Mouse (Mus musculus): ENCODE measurements at regions not wholly inside any gene's neighbourhood (a gene's known extent, or its start where the extent isn't known, plus 50 kb on each side); places are given as distances from the start of the nearest gene placed in this dataset.

DNA sequence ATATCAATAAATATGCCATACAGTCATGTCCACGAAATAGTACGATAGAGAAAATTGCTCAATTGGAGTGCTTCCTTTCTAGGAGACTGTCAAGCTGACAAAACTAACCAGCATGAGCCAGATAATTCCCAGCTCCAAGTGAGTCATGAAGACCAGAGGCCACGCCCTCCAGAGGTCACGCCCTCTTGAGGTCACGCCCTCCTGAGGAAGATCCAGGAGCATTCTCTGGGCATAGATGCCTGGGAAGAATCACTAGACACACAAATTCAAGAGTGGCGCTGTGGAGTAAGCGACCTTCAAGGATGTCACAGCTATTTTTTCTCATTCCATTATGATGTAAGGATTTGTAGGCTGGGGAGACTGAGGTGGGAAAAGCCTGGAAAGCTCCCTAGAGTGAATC lies 76.5 kb downstream of the Pttg1 start:
- no peak overlapping the region for H3K27ac ChIP-seq (ENCODE audit: insufficient read depth, low read depth, low read length)
- WGBS = 65% methylated on average over 7 of the region's 7 CpGs
- no peak for TF ChIP-seq CTCF (IDR thresholded peaks at IDR 0.05; ENCODE audit: insufficient read depth, low read depth, low read length)
- TF ChIP-seq POLR2A (IDR thresholded peaks at IDR 0.05; ENCODE audit: insufficient read depth, low read depth, low read length) = no peak

DNA sequence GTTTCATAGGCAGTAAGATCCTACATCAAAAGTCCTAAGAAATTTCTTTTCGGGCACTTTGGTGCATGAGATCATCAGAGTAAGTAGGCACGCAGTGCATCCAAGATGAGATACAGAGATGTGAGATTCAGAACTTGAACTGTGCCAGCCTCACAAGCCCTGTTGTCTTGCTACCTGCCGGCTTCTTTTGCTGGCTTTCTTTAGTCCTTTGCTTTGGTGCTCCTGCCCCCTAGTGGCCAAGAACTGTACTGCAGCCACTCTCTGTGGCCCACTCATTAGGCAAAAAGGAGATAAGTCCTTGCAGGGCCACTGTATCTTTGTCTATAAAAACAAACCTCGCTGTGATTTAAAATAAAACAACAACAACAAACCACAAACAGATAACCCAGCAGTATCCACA lies 77.5 kb downstream of the Pttg1 start:
- Histone ChIP-seq H3K4me3 (ENCODE audit: insufficient read depth, low read depth, low read length) (no peak overlapping the region), H3K4me1 (ENCODE audit: control insufficient read depth, insufficient read depth, low read length) (peaks cover 8% of the 10 kb centered on the region; the same call in 1 of the 2 replicates), H3K27ac (ENCODE audit: insufficient read depth, low read depth, low read length) (no peak overlapping the region)
- 7% methylated on average over 4 of the region's 4 CpGs for WGBS
- TF ChIP-seq POLR2A (IDR thresholded peaks at IDR 0.05; ENCODE audit: insufficient read depth, low read depth, low read length) = no peak
- peak; percentile 63; the same call in 1 of the 2 replicates for TF ChIP-seq CTCF (IDR thresholded peaks at IDR 0.05; ENCODE audit: insufficient read depth, low read depth, low read length)

More for the DNA sequence above, 76.5 kb downstream of the Pttg1 start:
- Histone ChIP-seq H3K4me3 (ENCODE audit: insufficient read depth, low read depth, low read length) (no peak overlapping the region), H3K4me1 (ENCODE audit: control insufficient read depth, insufficient read depth, low read length) (peaks cover 5% of the 10 kb centered on the region; the same call in 1 of the 2 replicates)

GRCm38 (mm10) chr11:43346489-43346888 lies 79.6 kb downstream of the Pttg1 start:
- H3K27ac ChIP-seq (ENCODE audit: insufficient read depth, low read depth, low read length) = no peak overlapping the region
- 99% methylated on average over 9 of the region's 9 CpGs for WGBS
- H3K4me3 ChIP-seq (ENCODE audit: insufficient read depth, low read depth, low read length) = no peak overlapping the region
- TF ChIP-seq POLR2A (IDR thresholded peaks at IDR 0.05; ENCODE audit: insufficient read depth, low read depth, low read length) (no peak), CTCF (IDR thresholded peaks at IDR 0.05; ENCODE audit: insufficient read depth, low read depth, low read length) (no peak)
- peaks cover 8% of the 10 kb centered on the region; the same call in 1 of the 2 replicates for H3K4me1 ChIP-seq (ENCODE audit: control insufficient read depth, insufficient read depth, low read length)

DNA sequence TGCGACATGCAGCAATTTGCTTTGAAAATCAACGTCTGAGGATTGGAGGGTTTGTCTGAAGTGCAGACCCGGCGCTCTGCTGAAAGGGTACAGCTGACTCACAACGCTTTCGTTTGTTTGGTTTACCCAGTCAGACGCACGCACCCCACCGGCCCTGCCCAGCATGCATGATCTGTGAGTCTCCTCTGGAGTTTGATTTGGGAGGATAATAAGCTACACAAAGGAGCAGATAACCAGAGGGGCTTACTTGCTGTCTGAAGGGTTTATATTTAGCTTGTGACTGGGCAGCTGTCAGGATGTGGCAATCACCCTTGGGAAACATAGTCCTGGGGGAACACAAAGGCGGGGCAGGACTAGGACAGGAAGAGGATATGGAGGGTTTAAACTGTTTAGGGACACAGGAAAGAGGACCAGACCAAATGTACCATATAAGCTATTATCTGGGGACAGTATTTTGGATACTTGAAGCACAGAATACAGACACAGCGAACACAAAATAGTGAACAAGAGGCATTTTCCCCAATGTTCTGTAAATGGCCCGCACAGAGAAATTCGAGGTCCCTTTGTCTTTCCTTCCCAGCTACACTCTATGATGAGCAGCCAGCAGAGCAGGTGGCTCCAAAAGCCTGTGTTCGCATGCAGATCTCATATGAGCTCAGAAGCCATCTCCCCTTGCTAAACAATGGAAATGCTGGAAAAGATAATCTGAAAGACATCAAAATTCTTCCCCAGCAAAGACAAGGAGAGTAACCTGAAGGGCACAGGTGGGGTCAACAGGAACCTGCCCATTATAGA lies 81.1 kb downstream of the Pttg1 start:
- Histone ChIP-seq H3K4me3 (ENCODE audit: insufficient read depth, low read depth, low read length) (no peak overlapping the region), H3K27ac (ENCODE audit: insufficient read depth, low read depth, low read length) (peak overlapping the region; percentile 40; the same call in 1 of the 2 replicates), H3K4me1 (ENCODE audit: control insufficient read depth, insufficient read depth, low read length) (peaks cover 7% of the 10 kb centered on the region; the same call in 1 of the 2 replicates)
- WGBS = 33% methylated on average over 14 of the region's 14 CpGs
- TF ChIP-seq POLR2A (IDR thresholded peaks at IDR 0.05; ENCODE audit: insufficient read depth, low read depth, low read length) (no peak), CTCF (IDR thresholded peaks at IDR 0.05; ENCODE audit: insufficient read depth, low read depth, low read length) (no peak)

DNA sequence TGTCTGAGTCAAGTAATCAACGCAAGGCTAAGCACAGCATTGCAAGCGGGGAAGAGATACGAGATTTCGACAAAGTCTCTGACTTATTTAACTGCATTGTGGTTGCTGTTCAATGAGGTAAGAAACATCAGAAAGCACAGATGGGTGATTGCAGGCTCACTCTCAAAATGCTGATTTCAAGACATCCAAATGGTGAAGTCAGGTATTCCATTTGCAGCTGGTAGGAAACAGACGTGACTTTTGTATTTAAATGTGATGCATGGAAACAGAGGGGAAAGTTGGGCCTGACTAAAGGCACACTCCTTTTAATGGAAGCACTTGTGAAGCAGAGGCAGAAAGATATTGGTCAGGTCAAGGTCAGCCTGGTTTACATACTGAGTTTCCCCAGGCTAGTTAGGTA lies 82.5 kb downstream of the Pttg1 start:
- H3K4me3 ChIP-seq (ENCODE audit: insufficient read depth, low read depth, low read length) = no peak overlapping the region
- WGBS = 84% methylated on average over 5 of the region's 5 CpGs
- no peak for TF ChIP-seq CTCF (IDR thresholded peaks at IDR 0.05; ENCODE audit: insufficient read depth, low read depth, low read length)
- H3K27ac ChIP-seq (ENCODE audit: insufficient read depth, low read depth, low read length) = no peak overlapping the region
- H3K4me1 ChIP-seq (ENCODE audit: control insufficient read depth, insufficient read depth, low read length) = peaks cover 5% of the 10 kb centered on the region; the same call in 1 of the 2 replicates

DNA sequence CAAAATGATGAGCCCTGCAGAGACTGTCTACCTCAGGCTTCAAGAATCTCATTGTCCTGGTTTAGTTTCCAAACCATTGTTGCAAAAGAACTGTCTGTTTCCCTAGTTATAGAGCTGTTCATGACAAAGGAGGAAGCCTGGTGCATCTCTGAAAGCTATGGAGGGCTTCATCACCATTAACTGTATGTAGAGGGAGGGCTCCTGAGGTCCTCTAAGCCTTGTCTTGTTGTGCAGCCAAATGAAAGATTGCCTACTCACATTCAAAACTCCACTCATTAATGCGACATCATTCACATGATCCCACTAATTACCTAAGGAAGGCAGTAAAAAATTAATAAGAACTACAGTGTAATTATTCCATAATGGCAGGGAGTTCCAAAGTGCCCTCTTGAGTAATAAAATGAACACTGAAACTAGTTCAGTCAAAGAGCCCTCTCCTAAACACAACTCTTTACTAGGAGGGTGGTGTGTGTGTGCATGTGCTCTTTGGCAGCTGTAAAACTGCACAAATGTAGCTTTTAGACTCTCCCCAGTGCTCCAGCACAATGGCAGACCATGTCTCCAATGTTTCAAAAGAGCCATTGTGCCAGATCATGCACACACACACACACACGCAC lies 87.6 kb downstream of the Pttg1 start:
- Histone ChIP-seq H3K4me1 (ENCODE audit: control insufficient read depth, insufficient read depth, low read length) (no peaks in the 10 kb centered on the region), H3K27ac (ENCODE audit: insufficient read depth, low read depth, low read length) (no peak overlapping the region), H3K4me3 (ENCODE audit: insufficient read depth, low read depth, low read length) (no peak overlapping the region)
- 72% methylated on average over 2 of the region's 2 CpGs for WGBS
- no peak for TF ChIP-seq CTCF (IDR thresholded peaks at IDR 0.05; ENCODE audit: insufficient read depth, low read depth, low read length)
- TF ChIP-seq POLR2A (IDR thresholded peaks at IDR 0.05; ENCODE audit: insufficient read depth, low read depth, low read length) = no peak

GRCm38 (mm10) chr11:43335668-43336265 lies 90.3 kb downstream of the Pttg1 start:
- TF ChIP-seq POLR2A (IDR thresholded peaks at IDR 0.05; ENCODE audit: insufficient read depth, low read depth, low read length) (no peak), CTCF (IDR thresholded peaks at IDR 0.05; ENCODE audit: insufficient read depth, low read depth, low read length) (no peak)
- Histone ChIP-seq H3K27ac (ENCODE audit: insufficient read depth, low read depth, low read length) (no peak overlapping the region), H3K4me3 (ENCODE audit: insufficient read depth, low read depth, low read length) (no peak overlapping the region), H3K4me1 (ENCODE audit: control insufficient read depth, insufficient read depth, low read length) (no peaks in the 10 kb centered on the region)
- 61% methylated on average over 7 of the region's 7 CpGs for WGBS

DNA sequence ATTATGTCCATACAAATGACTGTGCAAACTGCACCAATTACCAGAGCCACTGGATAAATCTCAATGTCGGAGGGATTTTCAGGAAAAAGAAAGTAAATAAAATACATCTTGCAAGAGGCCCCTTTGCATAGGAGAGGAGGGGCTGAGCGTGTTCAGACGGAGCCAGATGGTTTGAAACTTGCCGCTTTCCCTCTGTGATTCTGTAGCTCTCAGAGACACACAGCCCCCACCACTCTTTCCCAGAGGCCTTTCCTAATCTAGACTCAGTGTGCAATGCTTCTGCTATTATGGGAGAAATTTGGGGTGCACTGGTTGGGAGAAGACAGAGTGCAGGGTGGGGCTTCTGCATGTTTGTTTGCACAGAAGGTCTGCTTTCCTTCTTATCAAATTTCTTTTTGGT lies 92.5 kb downstream of the Pttg1 start:
- no peak overlapping the region for H3K4me3 ChIP-seq (ENCODE audit: insufficient read depth, low read depth, low read length)
- H3K4me1 ChIP-seq (ENCODE audit: control insufficient read depth, insufficient read depth, low read length) = no peaks in the 10 kb centered on the region
- no peak overlapping the region for H3K27ac ChIP-seq (ENCODE audit: insufficient read depth, low read depth, low read length)
- 78% methylated on average over 4 of the region's 4 CpGs for WGBS
- TF ChIP-seq CTCF (IDR thresholded peaks at IDR 0.05; ENCODE audit: insufficient read depth, low read depth, low read length) (no peak), POLR2A (IDR thresholded peaks at IDR 0.05; ENCODE audit: insufficient read depth, low read depth, low read length) (no peak)

DNA sequence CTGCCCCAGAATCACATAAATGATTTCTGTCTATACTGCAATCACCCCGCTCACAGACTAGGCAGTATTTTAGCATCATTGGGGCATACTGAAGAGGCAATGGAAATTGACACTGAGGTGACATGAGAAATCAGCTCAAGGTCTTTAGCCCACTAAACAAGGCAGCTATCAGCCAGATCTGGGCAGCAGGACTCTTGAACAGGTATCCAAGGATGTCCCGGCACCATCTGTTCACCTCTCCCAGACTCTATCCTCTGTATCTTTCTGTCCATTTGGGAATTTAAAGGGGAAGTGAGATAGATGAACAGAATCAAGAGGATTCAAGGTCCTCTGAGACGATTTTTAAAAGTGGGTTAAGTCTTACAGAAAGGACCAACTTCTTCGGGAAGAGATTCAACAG lies 112.1 kb downstream of the Pttg1 start:
- 89% methylated on average over 4 of the region's 4 CpGs for WGBS
- Histone ChIP-seq H3K27ac (ENCODE audit: insufficient read depth, low read depth, low read length) (no peak overlapping the region), H3K4me3 (ENCODE audit: insufficient read depth, low read depth, low read length) (no peak overlapping the region)

More for the DNA sequence above, 112.1 kb downstream of the Pttg1 start:
- no peaks in the 10 kb centered on the region for H3K4me1 ChIP-seq (ENCODE audit: control insufficient read depth, insufficient read depth, low read length)
- no peak for TF ChIP-seq POLR2A (IDR thresholded peaks at IDR 0.05; ENCODE audit: insufficient read depth, low read depth, low read length)
- TF ChIP-seq CTCF (IDR thresholded peaks at IDR 0.05; ENCODE audit: insufficient read depth, low read depth, low read length) = no peak
